In the genomic region with DNA sequence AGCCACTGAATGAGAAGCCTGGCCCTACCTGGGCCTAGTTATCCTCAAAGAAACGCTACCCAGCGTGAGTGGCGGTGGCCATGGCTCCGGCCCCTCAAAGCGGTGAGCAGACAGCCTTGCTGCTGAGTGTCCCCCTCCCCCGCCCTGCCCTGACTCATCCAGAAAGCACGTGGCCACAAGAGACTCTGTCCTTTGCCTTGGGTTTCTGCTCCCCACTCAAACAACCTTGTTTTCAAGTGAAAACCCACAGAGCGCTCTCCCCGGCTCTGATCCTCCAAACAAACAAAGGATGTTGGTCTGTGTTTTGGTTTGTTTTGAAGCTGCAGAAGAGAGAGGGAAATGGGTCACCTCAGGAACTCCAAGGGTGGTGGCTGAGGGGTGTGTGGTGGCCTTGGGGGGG, we compare ENCODE assay signal across 11 mouse cellular contexts. TPM values are rescaled to one million over a fixed set of nuclear protein-coding genes. Genes with fewer than 3 reads are reported as not detected.
DNase-seq lines count a peak whose midpoint lies in the region; ATAC-seq and TF ChIP-seq lines count a peak whose summit lies in the region.
"Had no signal": no experiment of that assay in that cellular context is flagged by ENCODE, and none has a peak within 500 bp of the region (broad histone marks: within the 10 kb centered on the region; RNA-seq: fewer than 3 reads in every experiment).

No protein-coding gene starts in this region.

- intact Hi-C loops in left cerebral cortex, postnatal 25 days (cut with DNase I) = loop anchor here (5.0 to 10.0 kb wide), 4 partner anchors 44 to 296 kb away; a partner anchor contains a TSS

- peak; percentile 18 for DNase-seq in hindbrain, embryonic 11.5 days (ENCODE audit: low spot score)
- peak; percentile 87 for DNase-seq in CD4-positive helper T cell, adult 2 months (ENCODE audit: low read depth, low spot score)
- peak; percentile 46 for DNase-seq in NIH3T3 (ENCODE audit: low read depth)
- DNase-seq in left cerebral cortex, postnatal 25 days (ENCODE audit: low spot score in 2 of 2) = no peak
- DNase-seq in left cerebral cortex, adult 8-10 months (ENCODE audit: low spot score in 2 of 2) = no peak
- no peak for DNase-seq in embryo, embryonic 10 days (ENCODE audit: low spot score)
- DNase-seq: right cerebral cortex, postnatal 4 days had no signal

- no peak overlapping the region for H3K4me3 ChIP-seq in hindbrain, embryonic 11.5 days (ENCODE audit: low read depth, low read length)
- H3K4me3 ChIP-seq in hindbrain, embryonic 13.5 days = no peak overlapping the region
- H3K4me3 ChIP-seq in myocyte = no peak overlapping the region
- H3K4me3 ChIP-seq: left cerebral cortex, adult 2 months had no signal

- 60% methylated on average over 9 of the region's 9 CpGs for WGBS in hindbrain, embryonic 11.5 days
- WGBS in hindbrain, embryonic 13.5 days = 54% methylated on average over 9 of the region's 9 CpGs

- H3K36me3 ChIP-seq in hindbrain, embryonic 11.5 days (ENCODE audit: control insufficient read depth, insufficient read depth, low read length) = no peaks in the 10 kb centered on the region
- H3K36me3 ChIP-seq in hindbrain, embryonic 13.5 days = no peaks in the 10 kb centered on the region
- H3K36me3 ChIP-seq in myocyte (ENCODE audit: control insufficient read depth, insufficient read depth) = no peaks in the 10 kb centered on the region

- no peak for ATAC-seq in hindbrain, embryonic 11.5 days (ENCODE audit: low FRiP score)
- no peak for ATAC-seq in hindbrain, embryonic 13.5 days (ENCODE audit: low FRiP score)

- H3K27me3 ChIP-seq in hindbrain, embryonic 11.5 days (ENCODE audit: control insufficient read depth, insufficient read depth, low read length) = no peaks in the 10 kb centered on the region; the same call in 1 of the 2 replicates
- no peaks in the 10 kb centered on the region for H3K27me3 ChIP-seq in hindbrain, embryonic 13.5 days
- H3K27me3 ChIP-seq in myocyte (ENCODE audit: control insufficient read depth, insufficient read depth, insufficient read length) = no peaks in the 10 kb centered on the region

- H3ac ChIP-seq in myocyte (ENCODE audit: control insufficient read depth, insufficient read length) = no peak overlapping the region

- H3K9ac ChIP-seq in hindbrain, embryonic 11.5 days (ENCODE audit: low read depth, low read length) = no peak overlapping the region
- H3K9ac ChIP-seq in hindbrain, embryonic 13.5 days = no peak overlapping the region
- H3K9ac ChIP-seq: hindbrain, embryonic 14.5 days had no signal

- TF ChIP-seq POLR2A in myocyte (IDR thresholded peaks at IDR 0.05; ENCODE audit: insufficient read length, low read depth) = no peak

- H3K4me1 ChIP-seq in hindbrain, embryonic 11.5 days (replicated peaks; ENCODE audit: control insufficient read depth, insufficient read depth, low read length) = no peaks in the 10 kb centered on the region
- no peaks in the 10 kb centered on the region for H3K4me1 ChIP-seq in hindbrain, embryonic 13.5 days (replicated peaks)

- H3K79me2 ChIP-seq in myocyte (ENCODE audit: control insufficient read depth, insufficient read depth) = no peaks in the 10 kb centered on the region

- no peak overlapping the region for H3K4me2 ChIP-seq in hindbrain, embryonic 11.5 days (replicated peaks; ENCODE audit: low read depth, low read length)
- H3K4me2 ChIP-seq in hindbrain, embryonic 13.5 days = no peak overlapping the region
- peak overlapping the region; percentile 29 for H3K4me2 ChIP-seq in myocyte (ENCODE audit: low read depth)
- H3K4me2 ChIP-seq: hindbrain, embryonic 14.5 days had no signal

- H3K9me3 ChIP-seq in hindbrain, embryonic 11.5 days (ENCODE audit: control insufficient read depth, low read length) = no peaks in the 10 kb centered on the region
- H3K9me3 ChIP-seq in hindbrain, embryonic 13.5 days = no peaks in the 10 kb centered on the region

- no peak overlapping the region for H3K27ac ChIP-seq in hindbrain, embryonic 11.5 days (ENCODE audit: low read depth, low read length)
- H3K27ac ChIP-seq in hindbrain, embryonic 13.5 days = no peak overlapping the region
- H3K27ac ChIP-seq: hindbrain, embryonic 14.5 days; left cerebral cortex, adult 2 months had no signal

TF ChIP-seq in myocyte, 11 proteins besides CTCF, POLR2A, EP300 and RAD21:
- TF ChIP-seq MYOG (IDR thresholded peaks at IDR 0.05; ENCODE audit: control insufficient read depth in 1 of 3, insufficient read depth in 1 of 3, insufficient read length in 2 of 3, low read depth in 2 of 3) (no peak), USF1 (IDR thresholded peaks at IDR 0.05; ENCODE audit: low read depth) (peak; percentile 58), SRF (IDR thresholded peaks at IDR 0.05; ENCODE audit: control insufficient read depth, insufficient read length, low read depth) (no peak)

RNA-seq across cellular contexts. Expression of a gene that starts 19.7 kb away (rescaled TPM):
- polyA plus RNA-seq in hindbrain, embryonic 11.5 days (2014; fragmentation: Nextera tagmentation; extraction: Ambion mirVana) = 205 and 221 TPM in 2 replicates
- polyA plus RNA-seq in hindbrain, embryonic 13.5 days (2015; fragmentation: Nextera tagmentation; extraction: Ambion mirVana) = 280 and 294 TPM in 2 replicates
- polyA plus RNA-seq in myocyte (2012; fragmentation: generic; extraction: Trizol) = 342 TPM
- total RNA-seq in left cerebral cortex, postnatal 25 days (2021) = 100 to 1,000 TPM; 544 to 569 TPM
- 100 to 1,000 TPM; 535 to 581 (median 570) TPM for total RNA-seq in left cerebral cortex, adult 8-10 months (2022)

RNA-seq across cellular contexts. Expression of a gene that starts 55.2 kb away (rescaled TPM):
- polyA plus RNA-seq in hindbrain, embryonic 11.5 days (2014; fragmentation: Nextera tagmentation; extraction: Ambion mirVana) = 171 and 175 TPM in 2 replicates
- 129 TPM in 2 replicates for polyA plus RNA-seq in hindbrain, embryonic 13.5 days (2015; fragmentation: Nextera tagmentation; extraction: Ambion mirVana)
- polyA plus RNA-seq in myocyte (2012; fragmentation: generic; extraction: Trizol) = 151 TPM
- total RNA-seq in left cerebral cortex, postnatal 25 days (2021) = 10 to 100 TPM; 66.9 to 68.5 TPM
- 10 to 100 TPM; 55.4 to 66.6 (median 57.7) TPM for total RNA-seq in left cerebral cortex, adult 8-10 months (2022)

RNA-seq across cellular contexts. Expression of a gene that starts 58.2 kb away (rescaled TPM):
- polyA plus RNA-seq in hindbrain, embryonic 11.5 days (2014; fragmentation: Nextera tagmentation; extraction: Ambion mirVana) = 6.9 and 7.7 TPM in 2 replicates
- polyA plus RNA-seq in hindbrain, embryonic 13.5 days (2015; fragmentation: Nextera tagmentation; extraction: Ambion mirVana) = 3.2 and 4.7 TPM in 2 replicates
- 17.3 TPM for polyA plus RNA-seq in myocyte (2012; fragmentation: generic; extraction: Trizol)
- 1 to 10 TPM; 3.5 to 4.1 TPM for total RNA-seq in left cerebral cortex, postnatal 25 days (2021)
- 1 to 10 TPM; 5.9 to 6.6 (median 6.3) TPM for total RNA-seq in left cerebral cortex, adult 8-10 months (2022)

Comparison
In these comparisons a context has a peak if more than half of its experiments do, and no peak if none do; other contexts are left out.
1. DNase-seq: peak in hindbrain, embryonic 11.5 days (single experiment), CD4-positive helper T cell, adult 2 months (single experiment) and NIH3T3 (single experiment); none in left cerebral cortex, postnatal 25 days (0 of 2), left cerebral cortex, adult 8-10 months (0 of 2) and embryo, embryonic 10 days (single experiment).